8 mouse cellular contexts compared by ENCODE assay signal in the genomic region with DNA sequence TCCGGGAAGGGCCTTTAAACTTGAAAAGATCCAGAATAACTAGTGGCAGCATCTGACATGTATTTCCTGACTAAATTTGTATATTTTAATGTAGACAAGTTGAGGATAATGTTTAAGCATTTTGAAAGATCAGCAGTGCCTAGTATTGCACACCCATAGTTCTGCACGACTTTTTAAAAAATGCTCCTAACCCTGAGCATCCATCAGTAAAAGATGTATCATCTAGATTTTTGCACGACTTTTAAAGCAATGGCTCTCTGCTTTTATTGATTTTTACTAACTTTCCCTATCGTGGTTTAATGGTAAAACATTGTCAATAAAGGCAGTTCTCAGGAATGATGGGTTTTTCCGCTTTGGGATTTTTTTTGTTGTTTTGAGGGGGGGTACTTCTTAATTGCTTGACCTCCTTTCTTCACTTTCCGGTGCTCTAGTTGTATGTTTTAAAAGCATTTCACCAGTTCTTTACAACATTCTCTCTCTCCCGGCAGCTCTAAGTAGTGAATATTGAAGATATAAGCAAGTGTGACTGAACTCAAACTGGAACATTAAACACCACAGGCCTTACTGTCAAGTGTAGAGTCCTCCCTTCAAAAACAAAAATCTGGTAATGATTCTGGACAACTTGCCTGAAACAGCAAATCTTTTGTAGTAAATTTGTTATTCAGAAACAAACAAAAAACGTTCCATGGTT. TPM values are rescaled to one million over a fixed set of nuclear protein-coding genes. Genes with fewer than 3 reads are reported as not detected.
DNase-seq lines count a peak whose midpoint lies in the region; ATAC-seq and TF ChIP-seq lines count a peak whose summit lies in the region.

No protein-coding gene starts in this region.

- peak overlapping the region; percentile 68 for H3K4me2 ChIP-seq in heart, embryonic 14.5 days (ENCODE audit: low read length)
- H3K4me2 ChIP-seq in hindbrain, embryonic 11.5 days (replicated peaks; ENCODE audit: low read depth, low read length), result peak overlapping the region; percentile 50

- DNase-seq in heart, postnatal 25 days (ENCODE audit: low spot score), result no peak
- DNase-seq in MEL (ENCODE audit: low read depth, low spot score), result peak; percentile 14
- DNase-seq in hindbrain, embryonic 11.5 days (ENCODE audit: low spot score), result no peak
- no peak for DNase-seq in midbrain, embryonic 10.5 days (ENCODE audit: low spot score)
- DNase-seq in frontal cortex, postnatal 14 days (ENCODE audit: low spot score in 2 of 2), result no peak
- no peak for DNase-seq in T-cell, adult 2 months (ENCODE audit: low spot score)

- no peak for TF ChIP-seq RAD21 in MEL (IDR thresholded peaks at IDR 0.05; ENCODE audit: low read depth, low read length)

- TF ChIP-seq EP300 in MEL (IDR thresholded peaks at IDR 0.05; ENCODE audit: low read depth in 1 of 2, low read length in 2 of 2), result no peak

- 30% methylated on average over 8 of the region's 8 CpGs for WGBS in heart, embryonic 14.5 days
- WGBS in hindbrain, embryonic 11.5 days, result 26% methylated on average over 8 of the region's 8 CpGs
- 27% methylated on average over 8 of the region's 8 CpGs for WGBS in midbrain, embryonic 10.5 days

- no peak for ATAC-seq in heart, embryonic 14.5 days (ENCODE audit: insufficient number of reproducible peaks, insufficient read depth, low FRiP score, low read depth)
- ATAC-seq in hindbrain, embryonic 11.5 days (ENCODE audit: low FRiP score), result peak; percentile 1; the same call in 1 of the 2 replicates
- ATAC-seq in granulocyte monocyte progenitor cell, adult 5-6 weeks (replicated peaks; ENCODE audit: poor library complexity, severe bottlenecking), result no peak

- H3K36me3 ChIP-seq in heart, embryonic 14.5 days (ENCODE audit: control insufficient read depth, insufficient read depth, low read length), result peaks cover 11% of the 10 kb centered on the region; the same call in 1 of the 2 replicates
- H3K36me3 ChIP-seq in MEL (ENCODE audit: control insufficient read depth in 1 of 2, insufficient read depth in 2 of 2, low read length in 2 of 2), result peaks cover 1 to 23% of the 10 kb centered on the region in 2 experiments; a peak in 3 of 4 replicates
- no peaks in the 10 kb centered on the region for H3K36me3 ChIP-seq in hindbrain, embryonic 11.5 days (ENCODE audit: control insufficient read depth, insufficient read depth, low read length)
- peaks cover 21% of the 10 kb centered on the region for H3K36me3 ChIP-seq in midbrain, embryonic 10.5 days

- no peaks in the 10 kb centered on the region for H3K27me3 ChIP-seq in heart, embryonic 14.5 days (ENCODE audit: control insufficient read depth, insufficient read depth, low read length)
- no peaks in the 10 kb centered on the region for H3K27me3 ChIP-seq in MEL (ENCODE audit: control insufficient read depth in 1 of 2, insufficient read depth in 2 of 2, low read length in 2 of 2)
- no peaks in the 10 kb centered on the region for H3K27me3 ChIP-seq in hindbrain, embryonic 11.5 days (ENCODE audit: control insufficient read depth, insufficient read depth, low read length)
- H3K27me3 ChIP-seq in midbrain, embryonic 10.5 days (ENCODE audit: low read depth, poor library complexity, severe bottlenecking), result no peaks in the 10 kb centered on the region

- peak overlapping the region; percentile 78 for H3K9ac ChIP-seq in heart, embryonic 14.5 days (ENCODE audit: low read length)
- H3K9ac ChIP-seq in MEL (ENCODE audit: control insufficient read depth, low read depth, low read length, poor library complexity, severe bottlenecking), result peak overlapping the region; percentile 93
- peak overlapping the region; percentile 52 for H3K9ac ChIP-seq in hindbrain, embryonic 11.5 days (ENCODE audit: low read depth, low read length)

- peak overlapping the region in 1 of 2 experiments; percentile 50; a peak in 2 of 4 replicates for H3K4me3 ChIP-seq in heart, embryonic 14.5 days (ENCODE audit: control insufficient read depth in 1 of 2, insufficient read depth in 1 of 2, low read depth in 1 of 2, low read length in 2 of 2)
- peak overlapping the region in 1 of 2 experiments; percentile 63; a peak in 2 of 4 replicates for H3K4me3 ChIP-seq in MEL (ENCODE audit: control insufficient read depth in 1 of 2, insufficient read depth in 1 of 2, low read depth in 2 of 2, low read length in 2 of 2)
- peak overlapping the region; percentile 30 for H3K4me3 ChIP-seq in hindbrain, embryonic 11.5 days (ENCODE audit: low read depth, low read length)
- H3K4me3 ChIP-seq in midbrain, embryonic 10.5 days, result peak overlapping the region; percentile 57

- H3K9me3 ChIP-seq in heart, embryonic 14.5 days (ENCODE audit: control insufficient read depth, low read length), result no peaks in the 10 kb centered on the region
- H3K9me3 ChIP-seq in MEL (replicated peaks; ENCODE audit: insufficient read depth, low read length), result no peaks in the 10 kb centered on the region
- no peaks in the 10 kb centered on the region for H3K9me3 ChIP-seq in hindbrain, embryonic 11.5 days (ENCODE audit: control insufficient read depth, low read length)
- H3K9me3 ChIP-seq in midbrain, embryonic 10.5 days (replicated peaks), result no peaks in the 10 kb centered on the region

- intact Hi-C loops in heart, postnatal 25 days (cut with DNase I), result no loop called here

- peaks cover 22% of the 10 kb centered on the region for H3K79me2 ChIP-seq in MEL (ENCODE audit: control insufficient read depth, insufficient read depth, low read length, poor library complexity)

- H3K4me1 ChIP-seq in heart, embryonic 14.5 days (ENCODE audit: control insufficient read depth in 2 of 2, insufficient read depth in 2 of 2, low read length in 2 of 2), result peaks cover 0 to 3% of the 10 kb centered on the region in 2 experiments; a peak in 1 of 4 replicates
- peaks cover 2 to 6% of the 10 kb centered on the region in 2 experiments; a peak in 2 of 4 replicates for H3K4me1 ChIP-seq in MEL (ENCODE audit: control insufficient read depth in 1 of 2, insufficient read depth in 2 of 2, low read length in 2 of 2)
- no peaks in the 10 kb centered on the region for H3K4me1 ChIP-seq in hindbrain, embryonic 11.5 days (replicated peaks; ENCODE audit: control insufficient read depth, insufficient read depth, low read length)
- H3K4me1 ChIP-seq in midbrain, embryonic 10.5 days, result peaks cover 27% of the 10 kb centered on the region

- peak overlapping the region; percentile 27 to 88; a peak in 3 of 4 replicates for H3K27ac ChIP-seq in heart, embryonic 14.5 days (replicated peaks in 1 of 2; ENCODE audit: control insufficient read depth in 1 of 2, insufficient read depth in 1 of 2, low read depth in 2 of 2, low read length in 2 of 2)
- peak overlapping the region; percentile 100 for H3K27ac ChIP-seq in MEL (ENCODE audit: control insufficient read depth, low read depth, low read length)
- peak overlapping the region; percentile 87 for H3K27ac ChIP-seq in hindbrain, embryonic 11.5 days (ENCODE audit: low read depth, low read length)
- H3K27ac ChIP-seq in midbrain, embryonic 10.5 days (replicated peaks), result peak overlapping the region; percentile 91

- no peak for TF ChIP-seq POLR2A in MEL (IDR thresholded peaks at IDR 0.05; ENCODE audit: control insufficient read depth in 1 of 2, insufficient read depth in 1 of 2, low read depth in 1 of 2, low read length in 2 of 2, poor library complexity in 1 of 2)

- no peak for TF ChIP-seq CTCF in MEL (IDR thresholded peaks at IDR 0.05 in 2 of 3, conservative IDR thresholded peaks at IDR 0.05 in 1 of 3; ENCODE audit: control insufficient read depth in 1 of 3, insufficient read depth in 1 of 3, low read depth in 2 of 3, low read length in 3 of 3, poor library complexity in 1 of 3, severe bottlenecking in 1 of 3)

TF ChIP-seq in MEL, 35 proteins besides CTCF, POLR2A, EP300 and RAD21:
- TF ChIP-seq SMC3 (IDR thresholded peaks at IDR 0.05; ENCODE audit: low read depth, low read length), result no peak
- TF ChIP-seq GATA1 (IDR thresholded peaks at IDR 0.05; ENCODE audit: low read depth, low read length), result no peak
- TF ChIP-seq E2F4 (IDR thresholded peaks at IDR 0.05; ENCODE audit: borderline replicate concordance, low read depth, low read length), result no peak
- no peak for TF ChIP-seq ETS1 (IDR thresholded peaks at IDR 0.05; ENCODE audit: low read depth, low read length)
- TF ChIP-seq MAX (IDR thresholded peaks at IDR 0.05; ENCODE audit: low read length), result peak; percentile 3; the same call in 1 of the 2 replicates

RNA-seq across cellular contexts. Expression of a gene that starts 12.8 kb away (rescaled TPM):
- not detected in 2 replicates for polyA plus RNA-seq in heart, embryonic 14.5 days (2014; fragmentation: Nextera tagmentation; extraction: Ambion mirVana)
- not detected for total RNA-seq in heart, postnatal 25 days (2021)
- not detected in 2 replicates for total RNA-seq in MEL (2012; rRNA removed)
- polyA plus RNA-seq in MEL (2012; ENCODE audit: insufficient read depth in 1 of 2, insufficient read length in 2 of 2, low read depth in 1 of 2, low replicate concordance in 2 of 2, missing spikeins in 1 of 2), result not detected
- not detected in 2 replicates for polyA plus RNA-seq in hindbrain, embryonic 11.5 days (2014; fragmentation: Nextera tagmentation; extraction: Ambion mirVana)
- not detected in 2 replicates for polyA plus RNA-seq in midbrain, embryonic 10.5 days (2016; fragmentation: Nextera tagmentation; extraction: Ambion mirVana)
- not detected in 2 replicates for total RNA-seq in granulocyte monocyte progenitor cell, adult 5-6 weeks (2014; fragmentation: Nextera tagmentation)
- total RNA-seq in granulocyte monocyte progenitor cell, adult 5-6 weeks (2017), result not detected in 2 replicates
